Mouse (Mus musculus): Measurements from ENCODE around the gene Scgb3a1.
A peak's percentile ranks its signal among the peaks of the same experiment; 100 is the strongest.

Scgb3a1 gene

GRCm38 (mm10) chr11:49663310-49663709 lies at the start of gene Scgb3a1:
Scgb3a1 (plus strand) TSS chr11:49663610.
- DNase-seq = no peak

GRCm38 (mm10) chr11:49615856-49616725 lies 47.3 kb upstream of the Scgb3a1 start:
- no peak for DNase-seq

GRCm38 (mm10) chr11:49618476-49618875 lies 44.9 kb upstream of the Scgb3a1 start:
- DNase-seq = no peak

- DNase-seq = no peak
Observed at GRCm38 (mm10) chr11:49621953-49622352, 41.5 kb upstream of the Scgb3a1 start.

- DNase-seq = no peak
Observed at GRCm38 (mm10) chr11:49624156-49624555, 39.3 kb upstream of the Scgb3a1 start.

- no peak for DNase-seq
Observed at GRCm38 (mm10) chr11:49625863-49626262, 37.5 kb upstream of the Scgb3a1 start.

- no peak for DNase-seq
Observed at GRCm38 (mm10) chr11:49626748-49627147, 36.7 kb upstream of the Scgb3a1 start.

- peak; percentile 39 for DNase-seq
Observed at GRCm38 (mm10) chr11:49631154-49631553, 32.3 kb upstream of the Scgb3a1 start.

- peak; percentile 28 for DNase-seq
Observed at GRCm38 (mm10) chr11:49632256-49632655, 31.2 kb upstream of the Scgb3a1 start.

- DNase-seq = no peak
Observed at GRCm38 (mm10) chr11:49634101-49634500, 29.3 kb upstream of the Scgb3a1 start.

GRCm38 (mm10) chr11:49635671-49636070 lies 27.7 kb upstream of the Scgb3a1 start:
- no peak for DNase-seq

- no peak for DNase-seq
Observed at GRCm38 (mm10) chr11:49636449-49636848, 27.0 kb upstream of the Scgb3a1 start.

- no peak for DNase-seq
Observed at GRCm38 (mm10) chr11:49645677-49646076, 17.7 kb upstream of the Scgb3a1 start.

GRCm38 (mm10) chr11:49650113-49650993 lies 13.1 kb upstream of the Scgb3a1 start:
- DNase-seq = peak; percentile 40

- DNase-seq = no peak
Observed at GRCm38 (mm10) chr11:49650994-49651761, 12.2 kb upstream of the Scgb3a1 start.

- DNase-seq = no peak
Observed at GRCm38 (mm10) chr11:49651762-49652322, 11.6 kb upstream of the Scgb3a1 start.

GRCm38 (mm10) chr11:49652401-49653078 lies 10.9 kb upstream of the Scgb3a1 start:
- DNase-seq = peak; percentile 92

GRCm38 (mm10) chr11:49653079-49653408 lies 10.4 kb upstream of the Scgb3a1 start:
- no peak for DNase-seq

GRCm38 (mm10) chr11:49654651-49655050 lies 8.8 kb upstream of the Scgb3a1 start:
- no peak for DNase-seq

GRCm38 (mm10) chr11:49655501-49655900 lies 7.9 kb upstream of the Scgb3a1 start:
- no peak for DNase-seq

- DNase-seq = peak; percentile 48
Observed at GRCm38 (mm10) chr11:49658065-49658464, 5.3 kb upstream of the Scgb3a1 start.
